Mouse (Mus musculus) bone marrow macrophage, adult 2 months (primary cell): ENCODE measurements around the gene Fkbp6.

ENCODE experiments used
- CTCF ChIP-seq: IDR thresholded peaks from 2 replicates; pipeline ENCODE4 v1.5.1; 2012; ENCODE audit warnings: low read depth, mild to moderate bottlenecking, low read length, moderate library complexity
- POLR2A ChIP-seq: IDR thresholded peaks from 2 replicates; pipeline ENCODE4 v1.6.1; 2012; ENCODE audit warnings: mild to moderate bottlenecking, low read depth, low read length, borderline replicate concordance

DNA sequence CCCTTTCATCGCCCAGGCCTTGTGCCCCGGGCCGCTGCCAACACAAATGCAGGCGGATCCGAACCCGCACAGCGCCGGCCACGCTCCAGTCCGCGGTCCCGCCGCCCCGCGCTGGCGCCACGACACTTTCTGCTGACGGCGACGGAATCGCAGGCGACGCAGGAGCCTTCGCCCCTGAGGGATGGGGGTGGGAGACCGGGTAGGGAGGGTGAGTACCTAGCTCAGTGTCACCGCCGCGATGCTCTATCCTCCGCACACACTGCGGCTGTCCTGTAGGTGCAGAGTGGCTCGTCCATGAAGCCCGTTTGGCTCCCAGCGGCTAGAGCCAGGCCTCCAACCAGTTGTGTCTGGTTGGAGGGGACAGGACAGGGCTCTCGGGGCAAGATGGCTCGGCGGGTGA, 73.2 kb downstream of the Fkbp6 start:
- TF ChIP-seq POLR2A (no peak), CTCF (no peak)
